Mouse (Mus musculus): Measurements from ENCODE around the gene Cdyl. TPM values are rescaled to one million over a fixed set of nuclear protein-coding genes. Genes with fewer than 3 reads are reported as not detected.
"Not testable (repeated sequence)": the region's sequence is repeated elsewhere in the genome, so short reads cannot be mapped to it uniquely, and the experiment has no call there.

Gene Cdyl
- polyA plus RNA-seq, 1 experiment from 2014 or later, result 13.1 TPM

DNA sequence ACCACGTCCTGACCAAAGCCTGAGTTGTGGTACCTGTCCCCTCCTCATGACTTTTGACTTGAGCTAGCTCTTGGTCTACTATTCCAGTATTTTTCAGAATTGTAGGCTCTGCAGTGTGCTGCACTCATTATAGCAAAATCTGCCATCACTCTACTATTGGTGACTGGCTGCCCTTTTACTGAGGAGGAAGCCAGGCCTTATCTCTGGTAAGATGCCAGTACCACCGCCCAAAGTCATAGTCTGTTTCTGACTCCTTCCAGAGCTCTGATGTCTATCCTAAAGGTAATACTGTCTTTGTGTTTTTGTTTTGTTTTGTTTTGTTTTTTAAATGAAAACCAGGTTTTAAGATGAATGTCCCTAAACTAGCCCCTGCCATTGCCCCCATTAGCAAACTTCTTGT, 166.0 kb downstream of the Cdyl start:
- Histone ChIP-seq H3K27ac (no peak overlapping the region), H3K9me3 (replicated peaks) (no peaks in the 10 kb centered on the region), H3K27me3 (no peaks in the 10 kb centered on the region), H3K36me3 (peaks cover 22% of the 10 kb centered on the region), H3K4me3 (replicated peaks) (no peak overlapping the region), H3K4me2 (no peak overlapping the region), H3K4me1 (0 out of 2 replicates have a peak, but pooled peaks cover 3% of the 10 kb centered on the region), H3K9ac (no peak overlapping the region)
- WGBS, result 85% methylated on average over 2 of the region's 2 CpGs
- ATAC-seq (replicated peaks; ENCODE audit: low FRiP score), result no peak

DNA sequence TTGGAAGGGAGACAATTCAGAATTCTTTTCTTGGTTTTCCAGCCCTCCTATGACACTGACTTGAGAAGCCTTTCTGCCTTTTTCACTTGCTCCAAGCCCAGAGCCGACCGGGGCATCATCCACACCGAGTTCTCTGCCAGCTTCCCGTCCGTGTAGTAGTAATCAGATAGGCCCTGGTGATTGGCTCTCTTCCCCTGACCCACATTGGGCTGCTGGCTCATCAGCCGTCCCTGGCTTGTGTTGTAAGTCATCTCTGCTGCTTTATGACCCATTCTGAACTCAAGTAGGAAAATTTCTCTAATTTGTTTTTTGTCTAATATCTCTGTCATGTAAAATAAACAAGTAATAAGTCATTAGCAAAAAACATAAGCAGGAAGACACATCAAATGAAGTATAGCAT, 173.0 kb downstream of the Cdyl start:
- no peaks in the 10 kb centered on the region for H3K27me3 ChIP-seq
- no peak overlapping the region for H3K4me3 ChIP-seq (replicated peaks)
- no peak overlapping the region for H3K9ac ChIP-seq
- no peak overlapping the region for H3K27ac ChIP-seq
- ATAC-seq (replicated peaks; ENCODE audit: low FRiP score), result no peak
- H3K36me3 ChIP-seq, result no peaks in the 10 kb centered on the region
- H3K4me1 ChIP-seq, result peaks cover 8% of the 10 kb centered on the region
- no peaks in the 10 kb centered on the region for H3K9me3 ChIP-seq (replicated peaks)
- no peak overlapping the region for H3K4me2 ChIP-seq
- WGBS, result 44% methylated on average over 6 of the region's 6 CpGs

DNA sequence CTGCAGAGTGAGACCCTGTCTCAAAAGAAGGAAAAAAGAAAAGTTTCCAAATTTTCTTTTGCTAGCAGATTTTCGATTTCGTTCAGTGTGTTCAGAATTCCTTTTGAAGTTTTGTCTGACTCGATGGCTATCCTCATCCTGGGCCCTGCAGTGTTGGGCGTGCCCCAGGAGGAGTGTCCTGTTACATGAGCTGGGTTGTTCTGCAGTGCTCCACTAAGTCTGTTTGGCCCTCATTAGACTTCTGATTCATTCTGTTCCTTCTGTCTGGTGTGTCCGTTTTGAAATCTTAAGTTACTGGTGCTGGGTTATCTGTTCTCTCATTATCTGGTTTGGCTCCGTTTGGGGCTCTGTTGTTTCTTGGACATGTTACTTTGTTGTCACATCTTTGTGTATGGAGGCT, 174.3 kb downstream of the Cdyl start:
- peak; percentile 78; the same call in 1 of the 2 replicates for ATAC-seq (replicated peaks; ENCODE audit: low FRiP score)
- no peaks in the 10 kb centered on the region for H3K36me3 ChIP-seq
- no peak overlapping the region for H3K27ac ChIP-seq
- H3K9ac ChIP-seq, result no peak overlapping the region
- no peaks in the 10 kb centered on the region for H3K9me3 ChIP-seq (replicated peaks)
- 31% methylated on average over 6 of the region's 6 CpGs for WGBS
- no peaks in the 10 kb centered on the region for H3K27me3 ChIP-seq
- peaks cover 8% of the 10 kb centered on the region for H3K4me1 ChIP-seq
- no peak overlapping the region for H3K4me2 ChIP-seq
- H3K4me3 ChIP-seq (replicated peaks), result no peak overlapping the region

DNA sequence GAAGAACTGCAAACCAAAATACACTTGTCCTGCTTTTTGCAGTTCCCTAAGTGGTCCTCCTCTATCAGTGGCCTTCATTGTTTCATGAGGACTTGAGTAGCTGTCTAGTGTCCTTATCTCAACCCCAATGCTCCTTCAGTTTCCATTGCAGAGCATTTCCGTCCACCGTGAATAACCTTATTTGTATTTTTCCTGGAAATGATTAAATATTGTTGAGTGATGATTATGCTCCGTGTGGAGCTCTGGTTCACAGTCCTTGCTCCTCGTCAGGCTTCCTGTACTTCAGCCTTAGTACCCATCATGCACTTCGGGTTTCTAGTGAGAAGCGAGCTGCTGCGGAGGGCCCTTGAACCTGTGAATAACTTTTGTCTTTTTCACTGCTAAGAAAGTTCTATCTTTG, 176.0 kb downstream of the Cdyl start:
- H3K36me3 ChIP-seq, result no peaks in the 10 kb centered on the region
- H3K4me3 ChIP-seq (replicated peaks), result no peak overlapping the region
- no peak for ATAC-seq (replicated peaks; ENCODE audit: low FRiP score)
- H3K27ac ChIP-seq, result no peak overlapping the region
- 86% methylated on average over 7 of the region's 7 CpGs for WGBS
- peaks cover 8% of the 10 kb centered on the region for H3K4me1 ChIP-seq
- H3K9me3 ChIP-seq (replicated peaks), result no peaks in the 10 kb centered on the region
- H3K9ac ChIP-seq, result no peak overlapping the region
- H3K27me3 ChIP-seq, result no peaks in the 10 kb centered on the region
- H3K4me2 ChIP-seq, result no peak overlapping the region

DNA sequence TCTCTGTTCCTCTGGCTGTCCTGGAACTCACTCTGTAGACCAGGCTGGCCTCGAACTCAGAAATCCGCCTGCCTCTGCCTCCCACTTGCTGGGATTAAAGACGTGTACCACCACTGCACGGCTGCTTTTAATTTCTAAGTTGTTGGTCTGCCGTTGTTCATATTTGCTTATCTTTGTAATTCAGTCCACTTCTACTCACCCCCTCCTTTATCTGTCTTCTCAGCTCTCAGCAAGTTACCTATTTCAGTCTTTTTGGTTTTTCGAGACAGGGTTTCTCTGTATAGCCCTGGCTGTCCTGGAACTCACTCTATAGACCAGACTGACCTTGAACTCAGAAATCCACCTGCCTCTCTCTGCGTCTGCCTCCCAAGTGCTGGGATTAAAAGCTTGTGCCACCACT, 176.9 kb downstream of the Cdyl start:
- not testable (repeated sequence) for H3K4me2 ChIP-seq; H3K27me3 ChIP-seq; H3K36me3 ChIP-seq; H3K27ac ChIP-seq; ATAC-seq (replicated peaks; ENCODE audit: low FRiP score); H3K9me3 ChIP-seq (replicated peaks); H3K9ac ChIP-seq; H3K4me3 ChIP-seq (replicated peaks); H3K4me1 ChIP-seq
- WGBS, result 96% methylated on average over 7 of the region's 7 CpGs

DNA sequence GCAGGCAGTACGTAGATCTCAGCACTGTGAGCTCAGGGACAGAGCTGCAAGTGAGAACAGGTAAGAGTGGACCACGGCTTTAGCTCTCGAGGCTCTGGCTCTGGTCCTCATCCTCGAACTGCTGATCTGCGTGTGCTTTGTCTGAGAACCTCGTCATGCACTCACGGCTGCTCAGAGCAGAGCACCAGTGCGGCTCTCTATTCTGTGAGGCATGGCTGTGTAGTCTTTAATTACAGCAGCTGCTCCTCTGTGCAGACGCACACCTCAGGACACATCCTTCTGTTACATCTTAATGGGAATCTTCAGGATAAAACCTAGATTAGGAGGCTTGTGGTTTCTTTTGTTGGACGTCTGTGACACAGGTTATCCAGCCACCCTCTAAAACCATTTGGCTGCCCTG, 180.5 kb downstream of the Cdyl start:
- Histone ChIP-seq H3K9me3 (replicated peaks) (no peaks in the 10 kb centered on the region), H3K27ac (no peak overlapping the region), H3K4me2 (no peak overlapping the region), H3K4me3 (replicated peaks) (no peak overlapping the region), H3K9ac (no peak overlapping the region), H3K27me3 (no peaks in the 10 kb centered on the region), H3K36me3 (no peaks in the 10 kb centered on the region), H3K4me1 (no peaks in the 10 kb centered on the region)
- 84% methylated on average over 10 of the region's 10 CpGs for WGBS
- ATAC-seq (replicated peaks; ENCODE audit: low FRiP score), result no peak

DNA sequence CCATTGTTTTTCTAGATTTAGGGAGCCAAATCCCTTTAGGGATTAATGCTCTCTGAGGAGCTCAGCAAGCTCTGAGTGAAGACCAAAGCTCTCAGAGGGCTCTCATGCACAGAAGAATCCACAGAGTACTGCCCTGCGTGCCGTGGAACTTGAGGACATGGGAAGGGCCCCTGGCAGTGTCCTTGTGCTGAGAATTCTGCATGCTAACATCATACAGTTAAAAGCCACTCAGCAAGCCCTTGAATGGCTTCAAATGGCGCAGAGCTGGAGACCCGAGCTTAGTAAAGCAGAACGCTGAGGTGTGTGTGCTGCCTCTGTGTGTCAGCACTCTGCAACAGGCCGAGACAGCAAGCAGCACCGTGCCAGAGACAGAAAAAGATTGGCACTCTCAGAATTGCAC, 183.8 kb downstream of the Cdyl start:
- H3K4me2 ChIP-seq, result no peak overlapping the region
- H3K4me1 ChIP-seq, result peaks cover under 1% of the 10 kb centered on the region
- H3K36me3 ChIP-seq, result no peaks in the 10 kb centered on the region
- no peak overlapping the region for H3K4me3 ChIP-seq (replicated peaks)
- WGBS, result 80% methylated on average over 7 of the region's 7 CpGs
- no peak overlapping the region for H3K27ac ChIP-seq
- no peak overlapping the region for H3K9ac ChIP-seq
- ATAC-seq (replicated peaks; ENCODE audit: low FRiP score), result no peak
- H3K9me3 ChIP-seq (replicated peaks), result no peaks in the 10 kb centered on the region
- no peaks in the 10 kb centered on the region for H3K27me3 ChIP-seq

DNA sequence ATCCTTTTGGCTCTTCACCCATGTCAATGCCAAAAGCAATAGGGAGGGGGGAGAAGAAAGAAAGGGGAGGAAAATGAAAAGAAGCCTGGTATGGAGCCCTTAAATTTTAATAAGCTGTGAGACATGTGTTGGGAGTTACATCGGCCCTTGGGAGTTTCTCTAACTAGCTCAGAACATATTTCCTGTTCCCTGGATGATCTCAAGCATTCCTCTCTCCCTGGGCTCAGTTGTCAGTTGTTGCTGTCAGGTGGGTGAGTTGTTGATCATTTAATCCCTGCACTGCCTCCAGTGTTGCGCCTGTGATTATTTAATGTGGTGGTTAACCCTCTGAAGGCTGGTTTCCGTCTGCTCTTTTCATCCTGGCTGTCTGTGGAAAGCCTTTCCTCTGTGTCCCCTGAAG, 185.7 kb downstream of the Cdyl start:
- peaks cover 6% of the 10 kb centered on the region for H3K4me1 ChIP-seq
- no peaks in the 10 kb centered on the region for H3K9me3 ChIP-seq (replicated peaks)
- no peak overlapping the region for H3K27ac ChIP-seq
- H3K9ac ChIP-seq, result no peak overlapping the region
- no peaks in the 10 kb centered on the region for H3K27me3 ChIP-seq
- no peak overlapping the region for H3K4me2 ChIP-seq
- ATAC-seq (replicated peaks; ENCODE audit: low FRiP score), result no peak
- H3K36me3 ChIP-seq, result no peaks in the 10 kb centered on the region
- WGBS, result 54% methylated on average over 3 of the region's 3 CpGs
- H3K4me3 ChIP-seq (replicated peaks), result no peak overlapping the region

DNA sequence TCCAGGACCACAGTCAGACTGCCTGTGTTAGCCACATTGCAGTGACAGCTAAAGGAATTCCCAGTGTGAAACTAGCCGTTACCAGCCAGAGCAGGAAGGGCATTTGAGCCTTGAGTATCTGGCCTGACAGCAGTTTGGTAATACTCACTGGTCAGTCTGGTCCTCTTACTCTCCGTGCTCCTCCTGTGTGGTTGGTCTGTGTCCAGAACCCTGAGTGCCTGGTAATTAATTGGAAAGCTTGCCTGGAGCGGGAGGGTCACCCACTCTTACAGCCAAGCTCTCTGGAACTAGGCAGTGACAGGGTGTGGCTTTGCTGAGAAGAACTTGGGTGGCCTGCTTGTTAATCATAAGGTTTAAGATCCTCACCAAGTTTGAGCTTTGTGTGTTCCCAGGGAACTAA, 189.1 kb downstream of the Cdyl start:
- no peak overlapping the region for H3K27ac ChIP-seq
- no peaks in the 10 kb centered on the region for H3K9me3 ChIP-seq (replicated peaks)
- no peak overlapping the region for H3K4me2 ChIP-seq
- no peaks in the 10 kb centered on the region for H3K27me3 ChIP-seq
- H3K36me3 ChIP-seq, result no peaks in the 10 kb centered on the region
- H3K4me3 ChIP-seq (replicated peaks), result no peak overlapping the region
- H3K9ac ChIP-seq, result no peak overlapping the region
- peaks cover 6% of the 10 kb centered on the region for H3K4me1 ChIP-seq
- no peak; the same call in 1 of the 2 replicates for ATAC-seq (replicated peaks; ENCODE audit: low FRiP score)
- WGBS, result 47% methylated on average over 3 of the region's 3 CpGs

DNA sequence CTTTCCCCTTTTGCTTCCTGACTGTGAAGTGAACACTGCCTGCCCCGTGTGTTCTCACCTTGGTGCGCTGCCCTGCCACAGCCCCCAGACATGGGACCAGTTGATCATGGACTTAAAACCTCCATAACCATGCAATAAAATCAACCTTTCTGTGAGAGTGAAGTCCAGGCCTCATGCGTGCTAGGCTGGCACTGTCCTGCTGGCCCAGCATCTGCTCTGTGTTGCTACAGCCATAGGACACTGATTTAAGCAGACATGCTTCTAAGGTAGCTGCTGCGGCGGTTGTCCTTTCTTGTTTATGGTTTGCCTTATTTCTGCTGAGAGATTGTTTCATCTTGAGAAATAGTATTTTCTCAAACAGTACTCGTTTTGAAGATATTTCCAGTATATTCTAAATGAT, 191.9 kb downstream of the Cdyl start:
- H3K4me1 ChIP-seq, result peaks cover 6% of the 10 kb centered on the region
- no peak overlapping the region for H3K27ac ChIP-seq
- H3K9ac ChIP-seq, result no peak overlapping the region
- H3K36me3 ChIP-seq, result no peaks in the 10 kb centered on the region
- H3K27me3 ChIP-seq, result no peaks in the 10 kb centered on the region
- WGBS, result 92% methylated on average over 6 of the region's 6 CpGs
- no peaks in the 10 kb centered on the region for H3K9me3 ChIP-seq (replicated peaks)
- ATAC-seq (replicated peaks; ENCODE audit: low FRiP score), result no peak
- H3K4me2 ChIP-seq, result no peak overlapping the region
- H3K4me3 ChIP-seq (replicated peaks), result no peak overlapping the region

DNA sequence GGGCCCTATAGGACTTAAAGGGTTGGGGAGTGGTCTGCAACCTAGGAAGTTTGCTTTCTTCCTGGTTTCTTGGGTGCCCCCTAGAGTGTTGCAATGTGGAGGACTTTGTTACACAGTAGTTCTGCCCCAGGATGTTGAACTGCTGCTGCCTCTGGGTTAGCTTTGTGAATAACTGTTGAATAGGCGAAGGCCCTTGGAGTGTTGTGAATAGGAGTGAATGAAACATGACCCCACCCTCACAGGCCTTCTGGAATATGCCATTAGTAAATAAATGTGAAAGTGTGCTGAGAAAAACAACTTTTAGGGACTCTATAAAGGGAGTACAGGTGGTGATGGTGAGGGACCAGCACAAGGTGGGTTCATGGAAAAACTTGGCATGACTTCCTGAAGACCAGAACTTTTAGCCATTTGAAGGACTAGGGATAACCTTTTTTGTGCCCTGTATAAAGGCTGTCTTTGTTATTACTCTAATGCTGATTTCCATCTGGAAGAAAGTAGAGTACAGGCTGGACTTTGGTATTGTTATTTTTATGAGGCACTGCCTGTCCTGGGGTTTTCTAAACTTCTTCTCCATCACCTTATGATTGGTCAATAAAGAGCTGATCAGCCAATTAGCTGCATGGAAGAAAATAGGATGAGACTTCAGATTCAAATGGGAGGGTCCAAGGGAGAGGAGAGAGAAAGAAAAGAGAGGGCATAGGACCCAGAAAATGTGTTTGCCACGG, 193.4 kb downstream of the Cdyl start:
- H3K4me1 ChIP-seq, result peaks cover 6% of the 10 kb centered on the region
- no peak overlapping the region for H3K9ac ChIP-seq
- H3K4me3 ChIP-seq (replicated peaks), result no peak overlapping the region
- ATAC-seq (replicated peaks; ENCODE audit: low FRiP score), result no peak
- 0 out of 2 replicates have a peak, but pooled peaks cover 5% of the 10 kb centered on the region for H3K36me3 ChIP-seq
- no peaks in the 10 kb centered on the region for H3K27me3 ChIP-seq
- no peak overlapping the region for H3K27ac ChIP-seq
- WGBS, result 88% methylated on average over 2 of the region's 2 CpGs
- H3K4me2 ChIP-seq, result no peak overlapping the region
- H3K9me3 ChIP-seq (replicated peaks), result no peaks in the 10 kb centered on the region

DNA sequence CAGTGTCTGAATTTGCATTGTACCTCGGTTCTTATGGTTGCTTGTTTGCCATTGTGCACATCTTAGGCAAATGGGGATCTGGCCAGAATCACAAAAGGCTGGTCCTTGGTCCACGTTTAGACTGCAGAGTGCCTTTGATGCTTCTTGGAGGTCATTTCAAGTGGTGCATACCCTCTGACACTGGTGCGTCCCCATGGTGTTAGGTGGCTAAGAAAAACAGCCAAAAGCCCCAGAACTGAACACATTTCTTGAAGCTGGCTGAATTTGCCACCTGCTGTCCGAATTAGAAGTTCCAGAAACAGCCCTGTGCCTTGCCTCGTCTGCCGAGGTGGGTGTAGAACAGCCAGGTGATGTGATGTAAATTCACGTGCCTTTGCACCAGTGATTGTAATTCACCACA, 197.9 kb downstream of the Cdyl start:
- no peaks in the 10 kb centered on the region for H3K4me1 ChIP-seq
- ATAC-seq (replicated peaks; ENCODE audit: low FRiP score), result no peak
- H3K36me3 ChIP-seq, result peaks cover 16% of the 10 kb centered on the region; the same call in 1 of the 2 replicates
- H3K4me2 ChIP-seq, result no peak overlapping the region
- no peaks in the 10 kb centered on the region for H3K9me3 ChIP-seq (replicated peaks)
- no peaks in the 10 kb centered on the region for H3K27me3 ChIP-seq
- 80% methylated on average over 7 of the region's 7 CpGs for WGBS
- no peak overlapping the region for H3K4me3 ChIP-seq (replicated peaks)
- no peak overlapping the region for H3K9ac ChIP-seq
- no peak overlapping the region for H3K27ac ChIP-seq

DNA sequence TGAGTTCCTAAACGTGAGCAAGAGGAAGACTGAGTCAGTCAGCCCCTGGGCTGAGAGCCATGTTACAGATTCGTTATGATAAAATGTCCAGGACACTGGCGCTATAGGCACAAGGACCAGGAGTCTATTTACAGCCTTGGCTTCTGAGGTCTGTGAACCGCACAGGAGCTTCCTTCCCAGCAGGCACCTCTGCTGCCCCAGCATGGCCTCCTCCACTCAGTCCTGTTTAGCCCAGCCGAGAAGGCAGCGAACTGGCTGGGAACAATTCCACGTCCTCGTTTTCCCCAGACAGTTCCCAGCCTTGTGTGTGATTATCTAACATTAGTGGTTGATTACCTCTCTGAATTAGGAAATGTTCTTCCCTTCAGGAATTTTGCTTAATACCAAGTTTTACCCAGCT, 201.3 kb downstream of the Cdyl start:
- H3K4me3 ChIP-seq (replicated peaks), result no peak overlapping the region
- no peak overlapping the region for H3K27ac ChIP-seq
- 75% methylated on average over 8 of the region's 8 CpGs for WGBS
- no peak for ATAC-seq (replicated peaks; ENCODE audit: low FRiP score)
- H3K4me2 ChIP-seq, result no peak overlapping the region
- no peaks in the 10 kb centered on the region for H3K4me1 ChIP-seq
- H3K9ac ChIP-seq, result no peak overlapping the region
- H3K9me3 ChIP-seq (replicated peaks), result no peaks in the 10 kb centered on the region
- H3K36me3 ChIP-seq, result peaks cover 48% of the 10 kb centered on the region
- no peaks in the 10 kb centered on the region for H3K27me3 ChIP-seq
